Comparison of ENCODE assay signal across 22 mouse cellular contexts in the genomic region with DNA sequence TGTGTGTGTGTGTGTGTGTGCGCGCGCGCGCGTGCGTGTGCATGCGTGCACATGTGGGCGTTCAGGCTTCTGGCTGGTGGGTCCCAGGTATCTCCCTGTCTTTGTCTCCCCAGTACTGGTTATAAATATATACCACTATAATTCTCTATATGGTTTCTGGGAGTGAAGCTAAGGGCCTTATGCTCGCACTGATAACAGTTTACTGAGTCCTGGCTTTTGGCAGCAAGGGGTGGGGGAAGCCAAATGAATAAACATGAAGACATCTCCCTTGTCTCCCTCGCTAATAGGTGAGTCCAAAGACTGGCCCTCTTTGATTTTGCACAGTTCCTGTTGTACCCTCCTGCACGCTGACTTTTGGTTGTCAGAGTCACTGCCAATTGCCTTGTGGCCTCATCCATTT. TPM values are rescaled to one million over a fixed set of nuclear protein-coding genes. Genes with fewer than 3 reads are reported as not detected.
"Had no signal": no experiment of that assay in that cellular context is flagged by ENCODE, and none has a peak within 500 bp of the region (broad histone marks: within the 10 kb centered on the region; RNA-seq: fewer than 3 reads in every experiment).

No protein-coding gene starts in this region.

- H3K4me3 ChIP-seq: lung, embryonic 15.5 days; myocyte; neural tube, embryonic 13.5 days; neural tube, embryonic 15.5 days; stomach, embryonic 15.5 days had no signal

- H3K4me2 ChIP-seq: lung, embryonic 15.5 days; midbrain, embryonic 11.5 days; neural tube, embryonic 13.5 days; neural tube, embryonic 15.5 days; stomach, embryonic 15.5 days had no signal

- H3K36me3 ChIP-seq: lung, embryonic 15.5 days; stomach, embryonic 15.5 days had no signal

- H3K9me3 ChIP-seq: lung, embryonic 15.5 days; neural tube, embryonic 13.5 days; neural tube, embryonic 15.5 days; stomach, embryonic 15.5 days had no signal

- H3K27ac ChIP-seq: liver, embryonic 14.5 days; lung, embryonic 15.5 days; macrophage; neural tube, embryonic 13.5 days; neural tube, embryonic 15.5 days; stomach, embryonic 15.5 days; stomach, postnatal 0 days had no signal

- H3K4me1 ChIP-seq: lung, embryonic 15.5 days; neural tube, embryonic 15.5 days; stomach, embryonic 15.5 days had no signal

- H3K27me3 ChIP-seq: lung, embryonic 15.5 days; neural tube, embryonic 13.5 days; neural tube, embryonic 15.5 days; stomach, embryonic 15.5 days had no signal

- H3K9ac ChIP-seq: liver, embryonic 14.5 days; lung, embryonic 15.5 days; neural tube, embryonic 13.5 days; neural tube, embryonic 15.5 days; stomach, embryonic 15.5 days had no signal

- DNase-seq: lung, adult 2 months; lung, postnatal 14 days; lung, postnatal 36 days; midbrain, embryonic 14.5 days; right cerebral cortex, postnatal 14 days; thymus, adult 2 months; thymus, postnatal 25 days; thymus, postnatal 4 days had no signal

- ATAC-seq: lung, postnatal 0 days; midbrain, embryonic 16.5 days had no signal

RNA-seq across cellular contexts. Expression of a gene that starts 32.2 kb away (rescaled TPM):
- total RNA-seq: megakaryocyte progenitor cell, adult 5-6 weeks; megakaryocyte-erythroid progenitor cell, adult 5-6 weeks had no signal
- polyA plus RNA-seq: macrophage; testis, adult 2 months had no signal
